Mouse (Mus musculus): Measurements from ENCODE around the gene Dnaja3.

The Dnaja3 gene

DNA sequence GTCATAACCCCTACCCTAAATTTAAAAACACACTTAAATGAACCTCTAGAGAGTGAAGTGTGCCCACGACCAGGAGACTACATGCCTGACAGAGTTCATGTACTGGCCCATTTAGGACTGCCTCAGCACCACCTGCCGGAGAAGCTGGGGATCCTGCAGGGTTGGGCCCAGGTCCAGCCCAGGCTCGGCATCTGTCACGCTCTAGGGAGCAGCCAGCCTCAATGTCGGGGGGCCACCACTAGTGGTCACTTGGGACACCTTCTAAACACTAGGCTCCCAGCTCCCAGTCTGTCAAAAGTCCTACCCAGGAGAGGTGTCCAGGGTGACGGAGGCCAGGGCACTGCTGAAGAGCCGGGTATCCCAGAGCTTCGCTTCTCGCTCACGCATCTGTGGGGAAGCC is 14.9 kb downstream of the Dnaja3 start:
- in situ Hi-C loops (cut with MboI; ENCODE audit: low pct_unique_long_range_greater_than_20kb in 1 of 2, low sequenced_read_pairs in 2 of 2, unreplicated experiment in 1 of 2), result loop anchor here (25.0 kb wide), 1 partner anchor 342 kb away; no protein-coding TSS in a partner anchor

DNA sequence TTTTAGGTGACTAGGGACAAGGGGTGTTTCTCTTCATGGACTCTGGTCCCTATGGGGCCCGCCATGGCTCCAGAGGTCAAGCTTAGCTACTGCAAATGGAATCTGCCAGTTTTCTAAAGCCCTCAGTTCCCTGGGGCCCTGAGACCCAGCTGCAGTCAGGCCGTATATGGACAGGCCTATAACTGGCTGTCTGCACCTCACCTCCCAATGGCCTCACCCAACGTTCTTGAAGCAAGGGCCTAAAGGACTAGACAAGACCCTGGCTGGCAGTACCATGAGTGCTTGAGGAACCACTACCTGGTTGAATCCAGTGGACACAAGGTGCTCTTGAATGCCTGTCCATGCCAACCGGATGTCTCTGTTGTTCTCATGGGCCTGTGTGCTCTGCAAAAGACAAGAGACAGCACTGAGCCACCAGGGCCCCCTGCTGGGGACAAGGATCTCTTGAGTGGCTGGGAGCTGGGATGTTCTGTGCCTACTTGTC is 15.5 kb downstream of the Dnaja3 start:
- in situ Hi-C loops (cut with MboI; ENCODE audit: low pct_unique_long_range_greater_than_20kb in 1 of 2, low sequenced_read_pairs in 2 of 2, unreplicated experiment in 1 of 2), result loop anchor here (25.0 kb wide), 1 partner anchor 343 kb away; no protein-coding TSS in a partner anchor

DNA sequence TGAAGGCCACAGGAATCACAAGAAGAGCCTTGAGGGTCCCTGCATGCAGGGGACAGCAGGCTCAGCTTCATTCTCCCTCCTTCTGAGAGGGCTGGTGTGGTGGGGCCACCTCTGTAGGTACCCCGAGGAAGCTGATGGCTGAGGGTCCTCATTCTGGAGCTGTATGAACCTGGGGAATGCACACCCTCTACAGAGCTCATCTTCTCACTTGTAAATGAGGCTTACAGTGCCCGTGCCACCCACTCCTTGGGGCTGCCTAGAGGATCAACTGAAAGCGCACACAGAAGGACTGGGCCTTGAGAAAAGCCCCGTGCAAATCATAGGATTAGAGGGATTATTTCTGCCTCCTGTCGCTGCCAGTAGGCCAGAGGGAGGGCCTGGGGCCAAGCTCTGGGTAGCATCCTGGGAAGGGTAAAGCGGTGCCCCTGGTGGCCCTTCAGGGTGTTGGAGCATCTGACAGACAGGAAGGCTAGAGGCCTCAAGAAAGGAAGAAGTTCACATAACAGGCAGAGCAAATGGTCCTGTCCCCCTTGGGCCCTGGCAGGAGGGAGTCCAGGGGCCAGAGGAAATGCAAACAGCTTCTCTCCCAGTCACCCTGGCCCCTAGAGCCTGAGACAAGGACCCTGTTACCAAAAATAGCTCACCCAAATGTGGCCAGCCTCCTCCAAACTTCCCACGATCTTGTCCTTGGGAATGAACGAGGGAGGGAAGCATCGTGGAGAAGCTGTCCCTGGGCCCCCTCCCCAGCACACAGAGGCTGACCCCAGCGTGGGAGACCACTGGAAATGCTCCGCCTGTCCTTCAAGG is 16.2 kb downstream of the Dnaja3 start:
- in situ Hi-C loops (cut with MboI; ENCODE audit: low pct_unique_long_range_greater_than_20kb in 1 of 2, low sequenced_read_pairs in 2 of 2, unreplicated experiment in 1 of 2), result loop anchor here (25.0 kb wide), 1 partner anchor 344 kb away; no protein-coding TSS in a partner anchor

DNA sequence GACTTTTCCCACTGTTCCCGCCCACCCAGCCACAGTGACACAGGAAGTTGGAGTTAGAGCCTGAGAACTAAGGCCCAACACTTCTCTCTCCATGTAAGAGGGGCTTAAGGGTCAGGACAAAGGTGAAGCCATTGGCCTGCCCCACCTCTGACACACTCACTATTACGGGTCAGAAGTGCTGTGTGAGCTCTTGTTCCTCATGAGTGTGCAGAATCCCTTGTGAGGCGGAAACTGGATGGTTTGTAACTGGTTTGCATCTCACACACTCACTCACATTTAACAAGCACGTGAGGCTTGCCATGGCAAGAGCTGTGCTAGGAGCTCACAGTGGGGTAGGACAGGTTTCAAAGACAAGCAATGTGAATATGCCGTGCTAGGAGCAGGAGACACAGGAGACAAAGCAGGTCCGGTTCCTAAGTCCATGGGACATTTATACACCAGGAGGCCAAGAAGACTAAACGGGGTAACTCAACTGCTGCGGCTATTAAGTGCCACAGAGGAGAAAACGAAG is 16.8 kb downstream of the Dnaja3 start:
- in situ Hi-C loops (cut with MboI; ENCODE audit: low pct_unique_long_range_greater_than_20kb in 1 of 2, low sequenced_read_pairs in 2 of 2, unreplicated experiment in 1 of 2), result loop anchor here (25.0 kb wide), 1 partner anchor 344 kb away; no protein-coding TSS in a partner anchor

DNA sequence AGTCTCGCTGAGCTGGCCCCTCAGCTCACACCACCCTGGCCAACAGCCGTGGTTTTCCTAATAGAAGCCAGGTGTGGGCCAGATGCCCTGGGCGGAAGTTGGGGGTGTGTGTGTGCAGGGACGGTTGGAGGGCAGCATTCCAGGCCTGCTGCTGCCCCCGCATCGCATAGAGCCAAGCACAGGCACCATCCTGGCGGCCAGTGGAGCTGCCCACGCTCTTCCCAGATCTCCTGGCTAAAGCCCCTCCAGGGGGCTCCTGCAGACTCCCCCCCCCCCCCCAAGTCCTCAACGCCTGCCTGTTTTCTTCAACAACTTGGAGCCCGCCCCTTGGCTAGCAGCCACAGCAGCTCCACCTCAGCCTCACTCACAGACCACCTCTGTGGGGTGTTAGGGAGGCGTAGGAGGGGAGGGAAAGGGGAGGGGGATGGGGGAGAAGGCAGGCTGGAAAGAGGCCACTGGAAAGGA is 19.0 kb downstream of the Dnaja3 start:
- in situ Hi-C loops (cut with MboI; ENCODE audit: low pct_unique_long_range_greater_than_20kb in 1 of 2, low sequenced_read_pairs in 2 of 2, unreplicated experiment in 1 of 2), result loop anchor here (25.0 kb wide), 1 partner anchor 347 kb away; no protein-coding TSS in a partner anchor

DNA sequence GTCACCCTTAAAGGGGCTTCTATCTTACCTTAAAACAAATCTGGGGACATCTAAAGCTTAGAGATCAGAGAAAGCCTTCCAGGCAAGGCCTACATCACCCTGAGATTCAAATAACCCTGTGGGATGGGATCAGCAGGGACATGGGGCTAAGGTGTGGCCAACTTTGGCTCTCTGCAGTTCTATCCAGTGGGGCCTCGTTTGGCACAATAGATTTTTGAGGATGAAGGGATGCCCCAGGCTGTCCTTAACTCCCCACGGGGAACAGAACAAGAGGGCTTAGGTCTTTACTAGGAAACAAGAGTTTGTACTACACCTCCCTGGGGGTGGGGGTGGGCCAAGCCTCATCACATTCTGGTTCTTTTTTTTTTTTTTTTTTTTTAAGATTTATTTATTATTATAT is 19.5 kb downstream of the Dnaja3 start:
- in situ Hi-C loops (cut with MboI; ENCODE audit: low pct_unique_long_range_greater_than_20kb in 1 of 2, low sequenced_read_pairs in 2 of 2, unreplicated experiment in 1 of 2), result loop anchor here (25.0 kb wide), 1 partner anchor 347 kb away; no protein-coding TSS in a partner anchor

DNA sequence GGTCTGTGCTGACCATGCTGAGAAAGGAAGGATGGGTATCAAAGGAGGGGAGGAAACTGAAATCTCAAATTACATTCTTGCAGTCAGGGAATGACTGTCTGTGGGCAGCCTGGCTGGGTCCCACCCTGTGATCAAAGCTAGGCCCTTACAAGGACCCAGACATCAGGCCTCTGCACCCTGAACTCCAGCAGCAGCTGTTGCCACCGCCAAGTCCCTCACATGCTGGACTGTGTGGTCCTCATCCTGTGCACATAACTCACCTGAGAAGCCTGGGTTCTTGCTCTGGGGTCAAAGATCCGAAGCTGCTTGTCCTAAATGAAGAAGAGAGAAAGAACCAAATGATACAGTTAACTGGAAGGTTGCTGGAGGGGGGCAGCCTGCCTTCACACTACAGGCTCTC is 21.8 kb downstream of the Dnaja3 start:
- in situ Hi-C loops (cut with MboI; ENCODE audit: low pct_unique_long_range_greater_than_20kb in 1 of 2, low sequenced_read_pairs in 2 of 2, unreplicated experiment in 1 of 2), result loop anchor here (25.0 kb wide), 1 partner anchor 349 kb away; no protein-coding TSS in a partner anchor

DNA sequence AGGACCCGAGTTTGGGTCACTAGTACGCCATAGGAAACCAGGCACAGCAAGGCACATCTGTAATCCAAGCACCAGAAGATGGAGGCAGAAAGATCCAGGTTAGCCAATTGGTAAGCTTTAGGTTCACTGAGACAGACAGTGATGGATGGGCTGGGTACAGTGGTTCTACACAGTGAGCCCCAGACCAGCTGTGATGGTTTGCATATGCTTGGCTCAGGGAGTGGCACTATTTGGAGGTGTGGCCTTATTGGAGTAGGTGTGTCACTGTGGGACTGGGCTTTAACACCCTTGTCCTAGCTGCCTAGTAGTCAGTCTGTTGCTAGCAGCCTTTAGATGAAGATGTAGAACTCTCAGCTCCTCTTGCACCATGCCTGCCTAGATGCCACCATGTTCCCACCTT is 24.0 kb downstream of the Dnaja3 start:
- in situ Hi-C loops (cut with MboI; ENCODE audit: low pct_unique_long_range_greater_than_20kb in 1 of 2, low sequenced_read_pairs in 2 of 2, unreplicated experiment in 1 of 2), result loop anchor here (25.0 kb wide), 1 partner anchor 352 kb away; no protein-coding TSS in a partner anchor

DNA sequence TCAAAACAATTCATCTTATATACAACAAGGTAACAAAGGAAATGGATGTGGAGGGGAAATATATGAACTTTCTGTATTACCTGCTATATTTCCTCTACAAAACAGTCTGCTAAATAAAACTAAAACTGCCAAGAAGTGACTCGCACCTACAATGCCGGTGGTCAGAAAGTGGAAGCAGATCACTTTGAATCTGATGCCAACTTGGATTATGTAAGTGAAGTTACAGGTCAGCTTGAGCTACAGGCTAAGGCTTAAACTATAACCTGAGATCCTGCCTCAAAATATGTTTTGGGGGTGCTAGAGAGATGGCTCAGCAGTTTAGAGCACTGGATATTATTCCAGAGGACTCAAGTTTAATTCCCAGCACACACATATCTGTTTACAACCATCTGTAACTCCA is 25.9 kb downstream of the Dnaja3 start:
- in situ Hi-C loops (cut with MboI; ENCODE audit: low pct_unique_long_range_greater_than_20kb in 1 of 2, low sequenced_read_pairs in 2 of 2, unreplicated experiment in 1 of 2), result loop anchor here (5.0 to 25.0 kb wide), 2 partner anchors 33 to 353 kb away; no protein-coding TSS in a partner anchor

DNA sequence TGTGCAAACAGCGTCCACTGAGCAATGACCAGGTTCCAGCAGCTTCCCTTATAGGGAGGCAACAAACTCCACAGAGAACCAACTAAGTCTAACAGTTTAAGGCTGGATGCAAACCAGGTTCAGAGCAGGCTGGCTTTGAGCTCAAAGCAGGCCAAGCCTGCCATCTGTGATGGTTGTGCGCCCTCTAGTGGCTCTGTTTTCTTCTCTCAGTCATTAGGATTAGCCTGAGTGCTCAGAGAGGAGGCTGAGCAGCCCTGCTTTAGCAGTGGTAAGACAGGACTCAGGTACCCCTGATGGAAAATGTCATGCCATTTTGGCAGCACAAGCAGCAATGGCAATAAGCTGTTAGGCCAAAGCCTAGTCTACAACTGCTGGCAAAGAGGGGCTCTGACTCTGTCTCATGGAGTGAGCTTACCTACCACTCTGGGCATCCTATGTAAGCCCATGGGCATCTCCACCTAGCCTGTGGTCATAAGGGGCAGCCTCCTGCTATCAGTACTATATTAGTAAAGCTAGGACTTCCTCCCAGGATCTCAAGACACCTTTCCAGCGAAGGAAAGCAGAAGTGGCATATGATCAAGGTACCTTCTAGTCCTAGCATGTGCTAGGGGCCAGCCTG is 27.5 kb downstream of the Dnaja3 start:
- in situ Hi-C loops (cut with MboI; ENCODE audit: low pct_unique_long_range_greater_than_20kb in 1 of 2, low sequenced_read_pairs in 2 of 2, unreplicated experiment in 1 of 2), result loop anchor here (5.0 to 25.0 kb wide), 2 partner anchors 35 to 355 kb away; no protein-coding TSS in a partner anchor

DNA sequence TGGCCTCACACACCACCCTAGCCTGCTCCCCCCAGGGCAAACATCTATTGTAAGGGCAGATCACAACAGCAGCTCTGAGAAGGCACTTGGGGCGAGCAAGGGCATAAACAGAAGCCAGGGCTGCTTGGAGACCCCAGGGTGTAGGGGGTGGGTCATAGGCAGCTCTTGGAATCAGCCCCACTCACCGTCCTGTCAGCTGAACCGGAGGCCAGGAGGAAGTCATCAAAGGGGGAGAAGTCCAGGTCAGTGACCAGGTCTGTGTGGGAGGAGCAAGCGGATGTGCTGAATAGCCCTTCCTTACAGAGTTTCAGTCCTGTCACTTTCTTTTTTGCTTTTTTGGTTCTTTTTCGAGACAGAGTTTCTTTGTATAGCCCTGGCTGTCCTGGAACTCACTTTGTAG is 30.5 kb downstream of the Dnaja3 start:
- in situ Hi-C loops (cut with MboI; ENCODE audit: low pct_unique_long_range_greater_than_20kb in 1 of 2, low sequenced_read_pairs in 2 of 2, unreplicated experiment in 1 of 2), result loop anchor here (5.0 to 25.0 kb wide), 2 partner anchors 38 to 358 kb away; no protein-coding TSS in a partner anchor

DNA sequence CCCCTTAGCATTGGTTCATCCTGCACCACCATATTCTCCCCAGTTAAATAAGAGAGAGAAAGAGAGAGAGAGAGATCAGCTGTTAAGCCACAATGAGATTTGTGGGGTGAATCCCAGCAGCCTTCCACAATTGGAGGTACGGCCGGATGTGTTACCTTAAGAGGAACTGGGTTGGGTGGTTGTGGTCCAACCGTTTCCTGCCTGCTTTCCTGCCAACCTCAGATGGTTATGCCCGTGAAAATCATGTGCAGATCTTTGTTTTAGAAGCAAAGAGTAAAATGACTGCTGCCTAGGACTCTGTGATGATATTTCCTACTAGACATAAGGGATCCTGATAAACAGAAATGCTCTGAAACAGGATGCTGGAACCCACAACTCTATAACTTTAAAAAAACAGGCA is 34.3 kb downstream of the Dnaja3 start:
- in situ Hi-C loops (cut with MboI; ENCODE audit: low pct_unique_long_range_greater_than_20kb in 1 of 2, low sequenced_read_pairs in 2 of 2, unreplicated experiment in 1 of 2), result loop anchor here (5.0 to 25.0 kb wide), 2 partner anchors 42 to 362 kb away; no protein-coding TSS in a partner anchor

DNA sequence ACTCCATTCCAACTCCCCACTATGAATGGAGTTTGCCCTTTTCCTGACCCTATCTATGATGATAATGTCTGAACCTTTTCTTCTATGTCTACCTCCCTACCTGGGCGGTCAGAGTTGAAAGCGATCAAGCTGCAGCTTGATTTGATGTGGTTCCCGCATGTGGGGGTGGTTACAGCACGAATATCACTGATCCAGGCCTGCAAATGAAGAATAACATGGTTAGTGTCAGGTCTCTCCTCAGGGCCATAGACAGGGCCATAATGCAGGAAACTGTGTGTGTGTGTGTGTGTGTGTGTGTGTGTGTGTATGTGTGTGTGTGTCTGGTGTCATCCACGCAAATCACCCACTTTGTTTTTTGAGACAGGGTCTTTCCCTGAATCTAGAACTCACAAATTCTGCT is 37.0 kb downstream of the Dnaja3 start:
- in situ Hi-C loops (cut with MboI; ENCODE audit: low pct_unique_long_range_greater_than_20kb in 1 of 2, low sequenced_read_pairs in 2 of 2, unreplicated experiment in 1 of 2), result loop anchor here in 1 of 2 experiments (25.0 kb wide), 1 partner anchor 460 kb away; the partner anchor contains the start of genes Ppl and Sec14l5

DNA sequence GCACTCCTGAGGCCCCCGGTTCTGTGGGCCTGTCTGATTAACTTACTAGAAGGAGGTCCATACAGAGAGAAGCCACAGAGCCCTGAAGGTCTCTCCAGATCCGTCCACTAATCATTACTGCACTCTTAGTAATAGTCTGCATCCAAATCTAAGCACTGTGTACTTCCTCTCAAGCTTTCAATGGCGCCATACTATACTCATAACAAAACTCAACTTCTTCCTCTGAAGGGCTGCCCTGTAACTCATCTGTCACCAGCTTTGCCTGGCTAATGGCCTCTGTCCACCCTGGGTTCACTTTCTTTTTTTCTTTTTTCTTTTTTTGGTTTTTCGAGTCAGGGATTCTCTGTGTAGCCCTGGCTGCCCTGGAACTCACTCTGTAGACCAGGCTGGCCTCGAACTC is 38.3 kb downstream of the Dnaja3 start:
- in situ Hi-C loops (cut with MboI; ENCODE audit: low pct_unique_long_range_greater_than_20kb in 1 of 2, low sequenced_read_pairs in 2 of 2, unreplicated experiment in 1 of 2), result loop anchor here in 1 of 2 experiments (25.0 kb wide), 1 partner anchor 459 kb away; the partner anchor contains the start of genes Ppl and Sec14l5

DNA sequence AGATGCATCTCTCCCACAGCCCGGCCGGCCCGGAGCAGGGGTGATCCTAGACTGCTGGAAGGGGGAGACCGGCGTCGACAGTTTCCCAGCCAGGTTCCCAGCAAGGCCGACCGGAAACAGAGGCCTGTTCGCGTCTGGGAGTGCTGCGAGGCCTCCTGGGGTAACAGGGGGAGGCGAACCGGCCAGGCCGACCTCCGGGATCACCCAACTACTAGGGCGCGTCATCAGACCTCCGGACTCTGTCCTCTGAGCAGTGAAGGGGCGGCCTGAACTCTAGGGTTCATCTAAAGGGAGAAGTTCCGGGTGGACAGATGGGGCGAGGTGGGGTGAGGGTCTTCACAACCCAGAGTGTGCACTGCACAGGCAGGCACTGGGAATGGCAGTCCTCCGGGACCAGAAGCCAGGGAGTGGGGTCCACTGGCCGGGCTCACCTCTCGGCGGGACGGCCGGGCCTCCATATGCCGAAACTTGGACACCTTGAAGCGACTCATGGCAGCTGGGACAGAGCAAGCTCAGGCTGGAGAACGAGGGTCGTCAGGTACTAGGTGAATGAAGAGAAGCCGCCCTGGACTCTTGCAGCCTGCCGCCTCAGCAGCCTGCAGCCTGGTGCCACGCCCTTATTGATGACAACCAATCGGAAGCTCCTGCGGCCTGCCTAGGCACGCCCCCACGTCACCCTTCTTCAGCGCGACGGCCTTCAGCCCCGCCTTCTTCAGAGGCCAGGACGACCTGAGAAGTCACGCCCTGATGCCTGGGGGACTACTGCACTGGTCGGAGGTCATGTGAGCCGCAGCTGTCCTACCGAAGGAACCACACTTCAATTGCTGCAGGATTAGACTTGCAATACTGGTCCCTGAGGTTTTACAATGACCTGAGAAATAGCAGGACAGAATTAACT is 39.6 kb downstream of the Dnaja3 start, which contains the start of gene Coro7:
Gene Coro7, minus strand, starts transcription at position 657 of the 898 bp plus-strand sequence.
- in situ Hi-C loops (cut with MboI; ENCODE audit: low pct_unique_long_range_greater_than_20kb in 1 of 2, low sequenced_read_pairs in 2 of 2, unreplicated experiment in 1 of 2), result loop anchor here in 1 of 2 experiments (25.0 kb wide), 1 partner anchor 458 kb away; the partner anchor contains the start of genes Ppl and Sec14l5

DNA sequence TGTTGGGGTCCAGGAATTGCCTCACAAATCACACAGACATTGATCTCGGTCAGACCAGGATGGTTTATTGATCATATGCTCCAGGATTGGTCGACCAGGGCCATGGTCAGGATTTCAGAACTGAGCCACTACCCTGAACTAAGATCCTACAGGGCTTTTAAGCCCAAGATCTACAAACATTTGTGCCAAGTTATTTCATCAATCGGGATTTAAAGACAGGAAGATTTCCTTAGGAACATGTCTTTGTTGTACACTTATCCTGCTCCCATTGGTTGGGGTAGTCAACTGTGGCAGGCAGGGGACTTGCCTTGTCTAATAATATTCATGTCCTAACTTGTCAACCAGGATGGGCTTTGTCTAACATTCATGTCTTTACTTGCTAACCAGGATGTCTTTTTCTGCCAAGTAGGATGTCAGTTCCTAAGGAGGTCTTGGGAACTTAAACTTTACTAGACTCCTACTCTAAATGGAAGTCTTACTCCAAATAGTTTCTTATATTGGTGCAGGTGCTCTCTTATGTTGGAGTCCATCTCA is 41.2 kb downstream of the Dnaja3 start:
- in situ Hi-C loops (cut with MboI; ENCODE audit: low pct_unique_long_range_greater_than_20kb in 1 of 2, low sequenced_read_pairs in 2 of 2, unreplicated experiment in 1 of 2), result loop anchor here in 1 of 2 experiments (25.0 kb wide), 1 partner anchor 456 kb away; the partner anchor contains the start of genes Ppl and Sec14l5

DNA sequence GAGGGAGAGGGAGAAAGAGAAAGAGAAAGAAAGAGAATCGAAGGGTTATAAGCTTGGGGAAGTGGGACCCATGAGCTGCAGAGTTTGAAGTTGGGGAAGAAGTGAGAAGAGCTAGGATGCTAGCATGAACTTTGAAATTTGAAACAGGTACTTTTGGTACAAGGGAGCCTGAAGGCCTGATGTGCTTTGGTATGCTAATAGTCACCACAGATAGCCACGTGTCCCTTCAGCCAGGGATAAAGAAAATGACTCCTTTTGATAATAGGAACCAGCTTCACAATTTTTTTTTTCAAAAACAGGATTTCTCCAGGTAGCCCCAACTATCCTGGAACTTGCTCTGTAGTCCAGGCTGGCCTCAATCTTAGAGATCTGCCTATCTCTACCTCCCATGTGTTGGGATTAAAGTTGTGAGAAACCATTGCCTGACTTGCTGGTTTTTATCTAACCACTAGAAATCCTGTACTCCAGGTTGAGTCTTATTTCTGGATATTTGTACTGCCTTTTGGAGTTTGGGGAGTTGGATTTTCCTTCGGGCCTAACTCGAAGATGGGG is 42.9 kb downstream of the Dnaja3 start:
- in situ Hi-C loops (cut with MboI; ENCODE audit: low pct_unique_long_range_greater_than_20kb in 1 of 2, low sequenced_read_pairs in 2 of 2, unreplicated experiment in 1 of 2), result loop anchor here in 1 of 2 experiments (25.0 kb wide), 1 partner anchor 455 kb away; the partner anchor contains the start of genes Ppl and Sec14l5

All from mouse embryonic stem cell (cell line).